Mouse (Mus musculus) heart, embryonic 11.5 days (tissue): Measurements from ENCODE around the gene Crb2. TPM values are rescaled to one million over a fixed set of nuclear protein-coding genes. Genes with fewer than 3 reads are reported as not detected.

Experiments used
- ATAC-seq: fragments of 200-750 bp; cut with Nextera tagmentation; replicated peaks from 2 replicates; pipeline ENCODE4 v1.8.0; 2017; ENCODE audit warnings: moderate library complexity; ENCODE audit not compliant: insufficient number of reproducible peaks, low FRiP score, low TSS enrichment
- H3K27ac ChIP-seq: fragments of 300-500 bp; sonication (generic); 2 replicates; pipeline ENCODE4 v1.5.1; 2014; ENCODE audit warnings: mild to moderate bottlenecking, low read depth, low read length
- H3K27me3 ChIP-seq: fragments of 300-500 bp; sonication (generic); 2 replicates; pipeline ENCODE4 v1.6.1; 2014; ENCODE audit warnings: mild to moderate bottlenecking, low read length, mixed read lengths; ENCODE audit not compliant: control insufficient read depth, insufficient read depth
- H3K36me3 ChIP-seq: fragments of 300-500 bp; sonication (generic); 2 replicates; pipeline ENCODE4 v1.6.1; 2014; ENCODE audit warnings: mild to moderate bottlenecking, low read length, moderate library complexity, mixed read lengths; ENCODE audit not compliant: control insufficient read depth, insufficient read depth
- H3K4me1 ChIP-seq: fragments of 300-500 bp; sonication (generic); 2 replicates; pipeline ENCODE4 v1.6.1; 2014; ENCODE audit warnings: low read length; ENCODE audit not compliant: control insufficient read depth, insufficient read depth
- H3K4me2 ChIP-seq: fragments of 300-500 bp; sonication (generic); 2 replicates; pipeline ENCODE4 v1.6.1; 2014; ENCODE audit warnings: mild to moderate bottlenecking, moderate library complexity
- H3K4me3 ChIP-seq: fragments of 300-500 bp; sonication (generic); 2 replicates; pipeline ENCODE4 v1.5.1; 2014; ENCODE audit warnings: low read depth, low read length
- H3K9ac ChIP-seq: fragments of 300-500 bp; sonication (generic); 2 replicates; pipeline ENCODE4 v1.6.1; 2014; ENCODE audit warnings: mild to moderate bottlenecking, low read depth, low read length, moderate library complexity
- H3K9me3 ChIP-seq: fragments of 300-500 bp; sonication (generic); replicated peaks from 2 replicates; pipeline ENCODE4 v1.6.1; 2016; ENCODE audit warnings: low read length; ENCODE audit not compliant: control insufficient read depth
- WGBS: fragments of 180-500 bp; shearing (Covaris S2); extraction: QIAGEN DNeasy Blood & Tissue Kit; methylation state at CpG from one replicate; pipeline ENCODE4 v1.1.7; 2014; ENCODE audit not compliant: insufficient replicate concordance; 5-methylcytosine and 5-hydroxymethylcytosine counted together
- polyA plus RNA-seq: library from polyadenylated mRNA; unstranded; fragments of >200 nt; fragmentation: Nextera tagmentation; extraction: Ambion mirVana; gene quantifications from 2 replicates; pipeline ENCODE4 v1.2.1, GENCODE M21; 2014

Gene Crb2
- polyA plus RNA-seq, 1 experiment from 2014 or later: 6.1 TPM

DNA sequence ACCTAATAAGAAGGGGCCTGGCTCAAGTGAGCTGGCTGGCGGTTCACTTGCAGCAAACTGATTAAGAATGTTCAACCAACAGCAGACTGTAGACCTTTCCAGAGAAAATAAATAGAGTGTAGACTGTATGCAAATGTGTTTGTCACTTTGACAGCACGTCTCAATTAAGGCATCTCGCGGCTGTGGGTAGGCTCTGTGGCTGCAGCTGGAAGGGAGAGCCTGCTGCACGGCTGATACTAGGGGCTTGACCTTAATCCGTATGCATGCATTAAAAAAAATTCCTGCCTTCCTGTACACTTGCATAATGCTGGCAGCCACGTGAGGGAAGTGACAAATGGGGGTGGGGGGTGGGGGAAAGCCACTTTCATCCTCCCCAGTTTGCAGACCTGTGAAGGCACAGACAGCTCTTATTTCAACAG, 66.1 kb downstream of the Crb2 start:
- no peak for ATAC-seq
- no peaks in the 10 kb centered on the region for H3K27me3 ChIP-seq
- 12% methylated on average over 7 of the region's 7 CpGs for WGBS
- no peaks in the 10 kb centered on the region for H3K9me3 ChIP-seq
- H3K4me3 ChIP-seq: no peak overlapping the region
- H3K36me3 ChIP-seq: no peaks in the 10 kb centered on the region
- H3K9ac ChIP-seq: no peak overlapping the region
- no peak overlapping the region for H3K4me2 ChIP-seq
- H3K27ac ChIP-seq: no peak overlapping the region
- peaks cover 13% of the 10 kb centered on the region for H3K4me1 ChIP-seq

DNA sequence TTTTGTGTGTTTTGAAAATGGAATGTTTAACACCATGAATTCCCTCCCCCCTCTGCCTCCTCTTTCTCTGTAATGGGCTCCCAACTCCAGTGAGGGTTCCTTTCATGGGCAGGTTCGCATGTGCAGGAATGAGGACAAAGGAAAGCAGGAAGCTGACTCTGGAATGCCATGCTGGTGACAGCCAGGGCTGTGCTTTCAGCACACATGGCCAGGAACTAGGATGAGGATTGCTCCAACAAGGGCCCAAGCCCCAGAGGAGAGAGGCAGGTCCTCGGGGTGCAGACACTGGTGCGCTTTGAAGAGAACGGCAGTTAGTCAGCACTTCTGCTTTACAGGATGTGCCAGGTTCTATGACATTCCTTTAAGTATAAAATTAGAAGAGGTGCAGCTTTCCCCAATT, 66.7 kb downstream of the Crb2 start:
- H3K4me2 ChIP-seq: no peak overlapping the region
- 27% methylated on average over 4 of the region's 4 CpGs for WGBS
- H3K4me3 ChIP-seq: no peak overlapping the region
- no peak for ATAC-seq
- H3K4me1 ChIP-seq: peaks cover 13% of the 10 kb centered on the region
- H3K36me3 ChIP-seq: no peaks in the 10 kb centered on the region
- no peak overlapping the region for H3K9ac ChIP-seq
- no peaks in the 10 kb centered on the region for H3K9me3 ChIP-seq
- H3K27ac ChIP-seq: no peak overlapping the region
- H3K27me3 ChIP-seq: no peaks in the 10 kb centered on the region

Other genes with a start within 250 kb of the Crb2 start
- 29.2 and 32.4 TPM in 2 replicates for gene Strbp, start 72.4 kb upstream of the Crb2 start, polyA plus RNA-seq